Comparison of ENCODE assay signal across 8 mouse cellular contexts in the genomic region with DNA sequence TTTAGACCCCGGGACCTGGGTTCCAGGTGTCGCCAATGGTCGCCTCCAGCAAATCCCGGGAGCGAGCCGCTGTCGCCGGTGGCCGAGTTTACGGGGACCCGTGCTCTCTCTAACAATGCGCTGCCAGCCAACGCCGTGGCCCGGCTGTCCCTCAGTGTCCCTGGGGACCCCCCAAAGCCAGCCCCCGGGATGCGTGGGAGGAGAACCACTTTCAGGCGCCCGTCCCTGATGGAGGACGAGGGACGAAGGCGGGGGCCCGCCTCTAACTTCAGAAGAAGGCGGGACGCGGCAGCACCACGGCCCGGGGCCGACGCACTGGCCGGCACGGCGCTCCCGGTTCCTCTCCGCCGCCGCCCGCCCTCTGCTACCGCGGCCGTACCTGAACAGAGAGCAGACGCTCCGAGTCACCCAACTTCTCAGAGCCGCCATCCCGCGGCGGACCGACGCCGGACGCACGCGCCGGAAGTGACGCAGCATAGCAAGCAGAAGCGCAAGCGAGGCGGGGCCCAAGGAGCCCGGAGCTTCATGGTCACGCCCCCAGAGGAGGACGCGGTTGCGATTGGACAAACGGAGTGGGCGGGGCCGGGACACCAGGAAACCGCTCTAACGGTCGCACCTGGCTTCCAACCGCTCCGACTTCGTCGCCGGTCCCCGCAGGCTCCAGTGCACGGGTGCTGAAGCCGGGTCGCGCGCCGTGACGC. TPM values are rescaled to one million over a fixed set of nuclear protein-coding genes. Genes with fewer than 3 reads are reported as not detected.
DNase-seq lines count a peak whose midpoint lies in the region; ATAC-seq and TF ChIP-seq lines count a peak whose summit lies in the region.

Diablo (minus strand) TSS at position 485 of the 701 bp plus-strand sequence.

- peak within 1 kb of the TSS; percentile 95 for H3K4me2 ChIP-seq in hindbrain, embryonic 13.5 days

- no peaks in the 10 kb centered on the region for H3K9me3 ChIP-seq in hindbrain, embryonic 13.5 days

- peak within 1 kb of the TSS; percentile 81 for H3K27ac ChIP-seq in hindbrain, embryonic 13.5 days

- peak; percentile 88 for ATAC-seq in Patski
- peak; percentile 98 for ATAC-seq in hindbrain, embryonic 13.5 days (ENCODE audit: low FRiP score)

- in situ Hi-C loops in Patski (cut with MboI; ENCODE audit: low pct_unique_long_range_greater_than_20kb), result no loop called here

- H3K9ac ChIP-seq in hindbrain, embryonic 13.5 days, result peak within 1 kb of the TSS; percentile 87

- H3K36me3 ChIP-seq in hindbrain, embryonic 13.5 days, result peaks cover 27% of the 10 kb centered on the region

- peaks cover 30% of the 10 kb centered on the region for H3K4me1 ChIP-seq in hindbrain, embryonic 13.5 days (replicated peaks)

- POLR2A ChIA-PET in Patski (lab: Charles Lee), result no interaction called here

- no peak for TF ChIP-seq CTCF in Patski (IDR thresholded peaks at IDR 0.05)

- DNase-seq in Patski (ENCODE audit: low read depth, low spot score), result peak; percentile 88
- DNase-seq in cerebellum, postnatal 14 days, result peak; percentile 98
- peak; percentile 96 to 98 for DNase-seq in frontal cortex, postnatal 14 days (ENCODE audit: low spot score in 2 of 2)
- peak; percentile 91 to 93 for DNase-seq in layer of hippocampus, postnatal 25 days (ENCODE audit: extremely low spot score in 1 of 2, low spot score in 1 of 2)
- peak; percentile 99 for DNase-seq in lung, postnatal 25 days (ENCODE audit: low spot score)
- DNase-seq in retina, embryonic 14.5 days (ENCODE audit: low spot score), result peak; percentile 100
- DNase-seq in thymus, postnatal 4 days, result peak; percentile 99

- H3K4me3 ChIP-seq in hindbrain, embryonic 13.5 days, result peak within 1 kb of the TSS; percentile 90

- no peaks in the 10 kb centered on the region for H3K27me3 ChIP-seq in Patski
- no peaks in the 10 kb centered on the region for H3K27me3 ChIP-seq in hindbrain, embryonic 13.5 days

- under 1% methylated on average over 81 of the region's 82 CpGs for WGBS in hindbrain, embryonic 13.5 days

- CTCF ChIA-PET in Patski (lab: Charles Lee), result no interaction called here

RNA-seq across cellular contexts. Expression of gene Diablo, which starts in this region (rescaled TPM):
- 58.4 TPM for polyA plus RNA-seq in Patski (2021)
- 119 and 120 TPM in 2 replicates for polyA plus RNA-seq in hindbrain, embryonic 13.5 days (2015; fragmentation: Nextera tagmentation; extraction: Ambion mirVana)
- total RNA-seq in layer of hippocampus, postnatal 25 days (2021), result 10 to 100 TPM; 34.4 to 35.3 TPM

Comparison
In these comparisons a context has a peak if more than half of its experiments do, and no peak if none do; other contexts are left out.
1. Peak in every context shown above with its lines: DNase-seq, ATAC-seq, H3K4me3 ChIP-seq and H3K27ac ChIP-seq.